Mouse (Mus musculus): ENCODE measurements at regions not wholly inside any gene's neighbourhood (a gene's known extent, or its start where the extent isn't known, plus 50 kb on each side); places are given as distances from the start of the nearest gene placed in this dataset.

DNA sequence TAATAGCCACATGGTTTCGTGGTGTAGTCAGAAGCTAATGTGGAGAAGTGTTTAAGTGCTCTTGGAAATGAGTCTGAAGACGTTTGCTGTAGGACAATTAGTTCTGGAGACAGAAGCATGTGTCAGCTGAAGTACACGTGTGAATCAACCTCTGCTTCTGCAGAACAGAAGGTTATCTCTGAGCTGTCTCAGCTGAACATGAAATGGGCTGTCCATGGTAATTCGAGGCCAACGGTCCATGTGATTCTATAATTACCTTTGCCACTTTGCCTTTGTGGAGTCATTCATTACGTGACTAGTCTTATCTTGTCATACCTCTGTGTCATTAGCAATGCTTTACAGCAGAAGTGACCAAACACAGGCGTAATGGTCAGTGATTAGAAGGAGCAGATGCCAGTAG is 295.6 kb upstream of the Veph1 start:
- DNase-seq = no peak

DNA sequence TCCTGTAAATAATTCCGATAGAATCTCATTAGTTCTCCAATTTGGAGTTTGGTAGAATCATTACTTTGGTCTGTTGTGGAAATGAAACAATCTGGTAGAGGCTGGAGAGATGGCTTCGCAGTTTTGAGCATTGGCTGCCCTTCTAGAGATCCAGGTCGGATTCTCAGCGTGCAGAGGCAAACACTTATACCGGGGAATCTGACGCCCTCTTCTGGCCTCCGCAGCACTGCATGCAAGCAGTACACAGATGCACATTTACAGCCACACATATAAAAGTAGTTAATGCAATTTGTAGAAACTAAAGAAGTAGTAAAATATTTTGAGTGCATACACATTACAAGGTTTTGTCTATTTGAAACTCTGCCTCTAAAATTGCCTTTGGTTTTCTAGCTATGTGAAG is 294.1 kb upstream of the Veph1 start:
- no peak for DNase-seq

- DNase-seq = no peak
Observed at GRCm38 (mm10) chr3:66589483-66589882, 292.8 kb upstream of the Veph1 start.

GRCm38 (mm10) chr3:66584831-66585230 is 288.2 kb upstream of the Veph1 start:
- no peak for DNase-seq

GRCm38 (mm10) chr3:66584101-66584500 is 287.5 kb upstream of the Veph1 start:
- DNase-seq = no peak

DNA sequence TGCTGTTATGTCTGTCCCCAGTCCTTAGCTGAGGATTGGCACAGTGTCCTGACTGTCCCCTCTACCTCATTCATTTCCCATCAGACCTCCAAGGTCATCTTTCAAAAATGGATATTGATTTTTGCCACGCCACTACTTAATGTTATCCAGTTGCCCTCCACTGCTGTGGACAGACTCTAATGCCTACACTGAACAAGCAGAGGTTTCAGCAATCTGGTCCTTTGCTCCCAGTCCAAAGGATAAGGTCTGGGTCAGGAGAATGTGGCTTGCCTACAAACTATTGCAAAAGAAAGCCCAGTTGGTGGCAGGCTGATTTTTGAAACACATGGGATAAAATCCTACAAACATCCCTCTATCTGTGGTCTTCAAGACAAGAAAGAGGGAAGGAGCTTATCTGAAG is 280.0 kb upstream of the Veph1 start:
- DNase-seq = no peak

DNA sequence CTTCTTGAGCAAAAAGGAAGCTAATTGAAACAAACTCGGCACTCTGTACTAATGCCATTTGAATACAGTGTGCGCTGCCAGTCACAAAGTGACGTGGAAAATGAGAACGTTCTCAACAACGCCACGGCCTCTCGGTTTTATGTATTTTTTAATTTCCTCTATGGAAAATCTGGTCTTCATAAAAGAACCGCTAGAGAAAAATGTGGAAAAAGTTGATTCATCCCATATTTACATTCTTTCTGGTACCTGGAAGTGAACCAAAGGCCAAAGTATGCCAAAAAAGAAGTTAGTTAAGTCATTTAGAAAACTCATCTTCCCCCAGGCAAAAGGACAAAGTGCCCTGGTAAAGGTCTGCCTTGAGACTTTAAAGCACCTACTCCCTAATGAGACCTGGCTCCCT is 277.7 kb upstream of the Veph1 start:
- DNase-seq = no peak

- DNase-seq = no peak
Observed at GRCm38 (mm10) chr3:66572887-66573519, 276.4 kb upstream of the Veph1 start.

DNA sequence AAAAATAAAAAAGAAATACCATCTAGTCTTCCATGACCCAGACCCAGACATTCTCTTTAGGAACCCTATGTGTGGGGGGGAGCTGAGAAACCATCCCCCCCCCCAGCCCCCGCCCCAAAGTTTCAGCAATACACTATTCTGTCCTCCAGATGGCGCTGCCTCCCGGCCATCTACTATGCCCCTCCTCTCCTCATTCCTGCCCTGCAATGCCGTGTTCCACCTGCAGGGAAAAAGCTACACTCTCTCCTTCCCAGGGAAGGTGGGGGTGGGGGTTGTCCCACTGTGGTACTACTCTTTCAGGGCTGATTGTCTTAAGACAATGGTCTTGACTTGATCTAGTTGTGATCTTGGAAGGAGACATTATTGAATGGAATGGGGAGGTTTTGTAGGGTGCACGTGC is 273.7 kb upstream of the Veph1 start:
- peak; percentile 7 for DNase-seq

DNA sequence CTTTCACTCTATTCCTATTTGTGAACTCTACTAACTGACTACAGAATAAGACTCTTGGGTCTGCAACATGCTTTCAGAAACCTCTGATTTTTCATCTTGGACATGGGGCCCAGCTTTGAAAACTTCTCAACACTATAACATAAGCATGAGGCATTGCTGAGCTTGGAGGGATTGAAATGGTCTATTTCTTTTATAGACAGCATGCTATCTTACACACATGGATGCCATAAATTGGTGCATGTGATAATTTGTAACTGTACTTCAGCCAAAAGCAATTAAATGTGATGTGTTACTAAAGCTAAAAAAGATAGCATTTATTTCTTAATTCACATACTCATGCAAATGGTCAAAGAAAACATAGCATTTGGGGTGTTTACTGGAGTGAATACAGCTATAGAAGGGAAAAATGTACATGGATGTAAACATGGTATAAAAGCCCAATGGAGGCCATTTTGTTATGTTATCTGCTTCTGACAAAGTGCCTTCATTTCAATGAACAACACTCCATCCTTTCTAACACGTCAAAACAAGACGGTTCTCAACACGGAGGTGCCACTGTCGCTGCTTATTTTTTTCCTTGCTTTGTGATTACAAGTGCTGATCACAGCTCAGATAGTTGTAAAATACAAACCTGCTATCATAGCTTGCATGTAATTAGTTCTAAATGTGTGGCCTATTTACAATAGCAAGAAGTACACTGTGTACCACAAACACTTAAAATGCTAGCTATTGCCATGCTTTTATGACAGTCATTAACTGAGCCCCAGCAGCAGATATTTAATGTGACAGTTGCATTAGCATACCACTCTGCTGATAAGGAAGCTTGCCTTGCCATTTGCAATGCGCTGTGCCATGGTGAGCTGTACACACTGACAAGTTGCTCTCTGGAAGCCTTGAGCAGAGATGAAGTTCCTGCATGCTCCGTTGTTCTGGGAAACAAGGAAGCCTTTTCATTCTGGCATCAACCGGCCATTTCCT is 267.9 kb upstream of the Veph1 start:
- DNase-seq = peak; percentile 13

DNA sequence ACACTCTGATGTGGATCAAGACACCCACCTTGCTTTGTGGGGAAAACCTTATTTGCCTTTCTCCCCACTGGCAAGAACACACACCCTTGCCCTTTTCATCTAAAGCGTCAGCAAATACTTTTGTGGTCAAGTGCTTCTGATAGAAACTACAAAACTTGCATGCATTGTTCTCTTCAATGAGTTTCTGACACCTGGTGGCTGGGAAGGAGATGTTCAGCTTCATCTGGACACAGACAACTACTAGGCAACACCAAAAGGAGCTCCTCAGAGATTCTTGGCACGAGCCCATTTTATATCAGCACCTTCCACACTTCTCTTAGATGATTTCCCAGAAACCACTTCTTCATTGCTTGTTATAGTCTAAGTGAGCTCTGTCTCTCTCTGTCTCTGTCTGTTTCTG is 266.7 kb upstream of the Veph1 start:
- DNase-seq = no peak

GRCm38 (mm10) chr3:66555538-66555937 is 258.9 kb upstream of the Veph1 start:
- no peak for DNase-seq

DNA sequence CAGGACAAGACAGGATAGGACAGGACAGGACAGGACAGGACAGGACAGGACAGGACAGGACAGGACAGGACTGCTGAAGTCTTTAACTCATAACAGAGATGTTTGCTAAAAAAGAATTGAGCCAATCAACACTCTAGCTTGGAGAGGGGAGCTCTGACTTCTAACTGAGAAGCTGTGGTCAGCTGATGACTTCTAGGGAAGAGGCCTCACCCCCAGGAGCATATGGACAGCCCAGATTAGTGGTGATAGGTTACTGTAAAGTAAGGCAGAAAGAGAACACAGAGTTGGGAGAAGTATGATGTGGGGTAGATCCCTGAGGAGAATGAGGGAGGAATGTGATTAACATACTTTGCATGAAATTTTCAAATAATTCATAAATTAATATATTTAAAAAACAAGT is 254.3 kb upstream of the Veph1 start:
- DNase-seq = no peak

DNA sequence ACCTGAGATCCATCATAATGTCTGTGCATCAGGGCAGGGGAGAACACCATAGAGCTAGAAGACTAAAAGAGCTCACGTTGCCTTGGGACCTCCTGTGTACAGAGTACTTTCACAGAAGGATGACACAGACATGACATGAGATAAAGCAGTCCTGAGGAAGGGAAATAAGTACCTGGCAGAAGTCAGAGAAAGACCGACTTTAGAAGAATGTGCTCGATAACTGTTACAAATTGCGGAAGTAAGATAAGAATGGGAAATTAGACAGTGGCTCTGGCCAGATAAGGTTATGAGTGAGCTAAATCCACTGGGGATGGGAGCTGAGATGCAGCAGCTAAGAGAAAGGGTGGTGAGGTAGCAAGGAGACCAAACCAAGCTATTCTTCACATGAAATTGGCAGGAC is 249.9 kb upstream of the Veph1 start:
- no peak for DNase-seq

DNA sequence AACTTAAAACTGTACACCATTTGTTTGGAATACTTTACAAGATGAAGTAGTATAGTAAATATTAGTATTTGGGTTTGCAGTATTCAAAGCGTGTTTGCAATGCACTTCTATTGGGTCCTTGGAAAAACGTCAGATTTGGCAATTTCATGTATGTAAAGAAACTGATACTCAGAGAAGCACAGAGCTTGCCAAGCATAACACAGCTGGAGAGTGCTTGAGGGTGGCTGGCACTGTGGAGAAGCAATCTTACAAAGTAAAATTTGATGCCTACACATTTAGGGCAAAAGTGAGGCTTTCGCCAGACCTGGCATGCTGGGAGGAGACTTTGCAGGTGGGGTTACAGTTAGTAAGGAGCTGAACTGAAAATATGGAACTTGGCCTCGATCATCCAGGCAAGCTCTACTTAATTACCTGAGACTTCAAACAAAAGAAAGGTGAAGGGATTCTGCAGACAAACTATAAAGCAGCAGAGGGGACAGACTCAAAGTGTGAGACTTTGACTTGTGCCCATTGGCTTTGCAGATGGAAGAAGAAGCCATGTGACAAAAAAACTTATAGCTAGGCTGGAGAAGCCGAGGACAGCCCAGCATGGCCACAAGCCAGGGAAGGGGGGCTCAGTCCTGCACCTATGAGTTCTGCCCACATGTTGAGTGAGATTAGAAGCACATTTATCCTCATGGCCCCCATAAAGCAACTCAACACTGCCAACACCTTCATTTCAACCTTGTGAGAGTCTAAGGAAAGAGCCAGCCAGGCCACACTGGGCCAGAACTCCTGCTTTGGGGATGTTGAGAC is 247.7 kb upstream of the Veph1 start:
- DNase-seq = no peak

GRCm38 (mm10) chr3:66542865-66543264 is 246.2 kb upstream of the Veph1 start:
- no peak for DNase-seq

DNA sequence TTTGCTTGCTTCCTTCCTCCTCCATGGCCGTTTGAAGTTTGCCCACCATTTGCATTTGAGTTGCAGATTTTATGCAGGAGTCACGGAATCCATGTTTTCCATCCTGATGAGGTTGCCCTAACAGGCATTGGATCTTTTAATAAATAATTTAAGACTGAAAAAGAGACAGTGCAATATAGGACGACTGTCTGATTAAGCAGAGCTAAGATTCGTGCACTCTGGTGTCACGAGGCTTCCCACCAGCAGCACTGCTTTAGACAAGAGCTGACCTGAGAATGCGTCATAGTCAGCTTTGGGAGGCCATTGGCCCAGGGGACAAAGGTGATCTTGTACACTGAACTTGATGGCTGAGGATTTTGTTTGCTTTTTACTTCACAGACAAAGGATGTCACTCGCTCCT is 241.3 kb upstream of the Veph1 start:
- no peak for DNase-seq

DNA sequence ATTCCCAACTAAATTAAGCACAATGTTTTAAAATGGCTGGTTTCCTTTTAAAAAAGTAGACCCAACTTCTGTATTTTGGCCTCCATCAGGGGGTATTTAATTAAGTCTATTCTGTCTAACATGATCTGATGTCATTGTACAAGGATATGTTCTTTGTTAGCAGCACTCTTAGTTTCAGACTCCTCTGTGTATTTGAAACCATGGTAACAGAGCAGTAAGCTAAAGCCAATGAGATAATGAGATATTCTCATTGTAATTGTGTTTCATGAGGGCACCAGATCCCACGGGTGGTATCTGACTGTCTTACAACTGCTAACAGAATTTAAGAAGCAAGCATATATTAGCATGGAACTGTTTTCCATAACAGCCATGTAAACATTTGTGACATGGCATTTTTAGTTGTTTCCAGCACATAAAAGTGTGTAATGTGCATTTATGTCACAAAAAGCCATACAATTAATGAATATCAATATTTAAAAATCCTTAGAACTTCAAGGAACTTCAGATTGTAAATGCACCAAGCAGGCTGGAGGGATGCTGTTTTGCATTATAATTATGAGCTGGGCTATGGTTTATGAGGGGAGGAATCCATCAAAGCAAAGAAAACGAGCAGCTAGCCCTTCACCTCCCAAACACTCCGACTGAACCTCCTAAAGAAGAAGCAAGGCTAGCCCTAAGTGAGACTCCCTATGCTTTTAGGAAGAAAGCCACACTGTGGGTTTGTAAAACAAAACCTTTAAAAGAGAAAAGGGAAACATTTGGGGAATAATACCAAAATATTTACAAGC is 240.7 kb upstream of the Veph1 start:
- DNase-seq = no peak

- no peak for DNase-seq
Observed at GRCm38 (mm10) chr3:66536673-66537072, 240.0 kb upstream of the Veph1 start.

- no peak for DNase-seq
Observed at GRCm38 (mm10) chr3:66535786-66536529, 239.3 kb upstream of the Veph1 start.

- DNase-seq = peak; percentile 70
Observed at GRCm38 (mm10) chr3:66519925-66520324, 223.3 kb upstream of the Veph1 start.

GRCm38 (mm10) chr3:66518289-66518688 is 221.7 kb upstream of the Veph1 start:
- no peak for DNase-seq
